Mouse (Mus musculus) heart, adult 2 months (tissue): ENCODE measurements around the gene Trak1.

ENCODE experiments used
- CTCF ChIP-seq: fragments of 200-600 bp; IDR thresholded peaks from 2 replicates; pipeline ENCODE4 v1.8.1; 2022; ENCODE audit warnings: antibody characterized with exemption, mild to moderate bottlenecking, moderate library complexity
- EP300 ChIP-seq: fragments of 200-500 bp; IDR thresholded peaks from 2 replicates; pipeline ENCODE4 v1.6.1; 2011; ENCODE audit warnings: low read depth, low read length, control low read depth; ENCODE audit not compliant: insufficient read depth
- POLR2A ChIP-seq: fragments of 200-500 bp; IDR thresholded peaks from 2 replicates; pipeline ENCODE4 v1.6.1; 2011; ENCODE audit warnings: mild to moderate bottlenecking, low read depth, low read length, control low read depth; ENCODE audit not compliant: insufficient read depth

DNA sequence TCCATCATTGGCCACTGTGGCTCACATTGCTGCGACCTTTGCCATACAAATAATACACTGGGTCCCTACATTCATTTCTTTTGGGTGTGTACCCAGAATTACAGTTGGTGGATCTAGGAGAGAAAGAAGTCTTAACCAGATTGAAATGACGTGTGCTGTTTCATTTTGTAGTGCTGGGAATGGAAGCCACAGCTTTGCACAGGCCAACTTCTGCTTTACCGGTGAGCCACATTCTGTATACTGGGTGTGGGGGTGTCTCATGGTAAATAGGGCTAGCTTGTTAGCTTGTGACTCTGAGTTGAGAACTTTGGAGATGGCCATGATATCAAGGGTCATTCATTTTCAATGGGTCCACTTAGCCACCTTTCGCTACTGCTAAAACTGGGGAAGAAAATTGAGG is 8.2 kb downstream of the Trak1 start:
- TF ChIP-seq CTCF (no peak), POLR2A (no peak), EP300 (no peak)
